Mouse (Mus musculus) neural tube, embryonic 15.5 days (tissue): ENCODE data around the gene Hoxd12. TPM values are rescaled to one million over a fixed set of nuclear protein-coding genes. Genes with fewer than 3 reads are reported as not detected.
A peak's percentile ranks its signal among the peaks of the same experiment; 100 is the strongest.

Experiments used
- ATAC-seq: fragments of 200-750 bp; cut with Nextera tagmentation; 2 replicates; pipeline ENCODE4 v1.8.0; 2017; ENCODE audit warnings: mild to moderate bottlenecking, moderate TSS enrichment, moderate library complexity; ENCODE audit not compliant: low FRiP score
- H3K27ac ChIP-seq: fragments of 300-500 bp; sonication (generic); replicated peaks from 2 replicates; pipeline ENCODE4 v1.5.1; 2015; ENCODE audit warnings: mild to moderate bottlenecking, inconsistent platforms
- H3K27me3 ChIP-seq: fragments of 300-500 bp; sonication (generic); replicated peaks from 2 replicates; pipeline ENCODE4 v1.6.1; 2015; ENCODE audit warnings: inconsistent platforms
- H3K36me3 ChIP-seq: fragments of 300-500 bp; sonication (generic); 2 replicates; pipeline ENCODE4 v1.6.1; 2015; ENCODE audit warnings: inconsistent platforms
- H3K4me1 ChIP-seq: fragments of 300-500 bp; sonication (generic); 2 replicates; pipeline ENCODE4 v1.6.1; 2015; ENCODE audit warnings: inconsistent platforms
- H3K4me2 ChIP-seq: fragments of 300-500 bp; sonication (generic); 2 replicates; pipeline ENCODE4 v1.6.1; 2015; ENCODE audit warnings: inconsistent platforms, mild to moderate bottlenecking, moderate library complexity
- H3K4me3 ChIP-seq: fragments of 300-500 bp; sonication (generic); replicated peaks from 2 replicates; pipeline ENCODE4 v1.5.1; 2015; ENCODE audit warnings: mild to moderate bottlenecking, inconsistent platforms
- H3K9ac ChIP-seq: fragments of 300-500 bp; sonication (generic); replicated peaks from 2 replicates; pipeline ENCODE4 v1.6.1; 2015; ENCODE audit warnings: mild to moderate bottlenecking, inconsistent platforms
- H3K9me3 ChIP-seq: fragments of 300-500 bp; sonication (generic); replicated peaks from 2 replicates; pipeline ENCODE4 v1.6.1; 2016; ENCODE audit warnings: inconsistent platforms
- WGBS: fragments of 180-500 bp; shearing (Covaris S2); methylation state at CpG from one replicate; pipeline ENCODE4 v1.1.7; 2015; ENCODE audit warnings: mixed read lengths; 5-methylcytosine and 5-hydroxymethylcytosine counted together
- polyA plus RNA-seq: library from polyadenylated mRNA; unstranded; fragments of >200 nt; fragmentation: Nextera tagmentation; extraction: Ambion mirVana; gene quantifications from 2 replicates; pipeline ENCODE4 v1.2.1, GENCODE M21; 2015

Gene Hoxd12
- polyA plus RNA-seq, 1 experiment from 2014 or later, result 0.38 TPM

- H3K27ac ChIP-seq, result no peak overlapping the region
- H3K27me3 ChIP-seq, result peaks cover 66% of the 10 kb centered on the region
- no peak overlapping the region for H3K4me2 ChIP-seq
- H3K9me3 ChIP-seq, result no peaks in the 10 kb centered on the region
- H3K4me3 ChIP-seq, result no peak overlapping the region
- 3% methylated on average over 4 of the region's 4 CpGs for WGBS
- H3K4me1 ChIP-seq, result peaks cover 14% of the 10 kb centered on the region
- ATAC-seq, result no peak
- H3K36me3 ChIP-seq, result no peaks in the 10 kb centered on the region
- H3K9ac ChIP-seq, result no peak overlapping the region
Observed at GRCm38 (mm10) chr2:74656632-74657021, 18.2 kb upstream of the Hoxd12 start.

GRCm38 (mm10) chr2:74657251-74658023 is 17.4 kb upstream of the Hoxd12 start:
- no peak for ATAC-seq
- 2% methylated on average over 62 of the region's 62 CpGs for WGBS
- Histone ChIP-seq H3K27ac (no peak overlapping the region), H3K9me3 (no peaks in the 10 kb centered on the region), H3K4me3 (0 out of 2 replicates have a peak overlapping the region, but pooled peaks have one; percentile 1), H3K27me3 (peaks cover 66% of the 10 kb centered on the region), H3K36me3 (no peaks in the 10 kb centered on the region), H3K4me2 (no peak overlapping the region), H3K4me1 (peaks cover 16% of the 10 kb centered on the region), H3K9ac (no peak overlapping the region)

- Histone ChIP-seq H3K4me1 (peaks cover 16% of the 10 kb centered on the region), H3K36me3 (no peaks in the 10 kb centered on the region), H3K4me2 (no peak overlapping the region), H3K9ac (no peak overlapping the region), H3K27ac (no peak overlapping the region), H3K27me3 (peaks cover 71% of the 10 kb centered on the region), H3K4me3 (peak overlapping the region; percentile 6; the same call in 1 of the 2 replicates), H3K9me3 (no peaks in the 10 kb centered on the region)
- no peak for ATAC-seq
- WGBS, result 1% methylated on average over 15 of the region's 15 CpGs
Observed at GRCm38 (mm10) chr2:74658024-74658666, 16.7 kb upstream of the Hoxd12 start.

GRCm38 (mm10) chr2:74658667-74659371 is 16.0 kb upstream of the Hoxd12 start:
- Histone ChIP-seq H3K9me3 (no peaks in the 10 kb centered on the region), H3K9ac (no peak overlapping the region), H3K36me3 (no peaks in the 10 kb centered on the region), H3K27ac (no peak overlapping the region), H3K27me3 (peaks cover 75% of the 10 kb centered on the region), H3K4me2 (no peak overlapping the region), H3K4me1 (peaks cover 16% of the 10 kb centered on the region), H3K4me3 (peak overlapping the region; percentile 6; the same call in 1 of the 2 replicates)
- ATAC-seq, result no peak
- under 1% methylated on average over 47 of the region's 47 CpGs for WGBS

GRCm38 (mm10) chr2:74659507-74660005 is 15.3 kb upstream of the Hoxd12 start, which contains the start of gene Evx2:
TSS of gene Evx2 (minus strand) at chr2:74659557.
- H3K9ac ChIP-seq, result no peak within 1 kb of the TSS
- H3K36me3 ChIP-seq, result no peaks in the 10 kb centered on the region
- no peak within 1 kb of the TSS for H3K4me2 ChIP-seq
- H3K9me3 ChIP-seq, result no peaks in the 10 kb centered on the region
- ATAC-seq, result no peak
- no peak within 1 kb of the TSS for H3K27ac ChIP-seq
- WGBS, result under 1% methylated on average over 28 of the region's 28 CpGs
- H3K27me3 ChIP-seq, result peaks cover 75% of the 10 kb centered on the region
- H3K4me1 ChIP-seq, result peaks cover 16% of the 10 kb centered on the region
- peak within 1 kb of the TSS; percentile 6; the same call in 1 of the 2 replicates for H3K4me3 ChIP-seq

- peaks cover 12% of the 10 kb centered on the region for H3K4me1 ChIP-seq
- H3K36me3 ChIP-seq, result no peaks in the 10 kb centered on the region
- peak overlapping the region; percentile 3; the same call in 1 of the 2 replicates for H3K4me3 ChIP-seq
- WGBS, result 2% methylated on average over 30 of the region's 30 CpGs
- no peak overlapping the region for H3K9ac ChIP-seq
- H3K9me3 ChIP-seq, result no peaks in the 10 kb centered on the region
- 0 out of 2 replicates have a peak overlapping the region, but pooled peaks have one; percentile 17 for H3K4me2 ChIP-seq
- H3K27ac ChIP-seq, result no peak overlapping the region
- ATAC-seq, result no peak
- H3K27me3 ChIP-seq, result peaks cover 74% of the 10 kb centered on the region
Observed at GRCm38 (mm10) chr2:74660421-74661375, 14.1 kb upstream of the Hoxd12 start.

GRCm38 (mm10) chr2:74661685-74662084 is 13.1 kb upstream of the Hoxd12 start:
- peaks cover 7% of the 10 kb centered on the region for H3K4me1 ChIP-seq
- H3K27ac ChIP-seq, result no peak overlapping the region
- no peaks in the 10 kb centered on the region for H3K36me3 ChIP-seq
- peak; percentile 47; the same call in 1 of the 2 replicates for ATAC-seq
- H3K9ac ChIP-seq, result no peak overlapping the region
- no peaks in the 10 kb centered on the region for H3K9me3 ChIP-seq
- peak overlapping the region; percentile 23; the same call in 1 of the 2 replicates for H3K4me3 ChIP-seq
- H3K4me2 ChIP-seq, result peak overlapping the region; percentile 50
- WGBS, result under 1% methylated on average over 14 of the region's 14 CpGs
- H3K27me3 ChIP-seq, result peaks cover 80% of the 10 kb centered on the region

GRCm38 (mm10) chr2:74663291-74663925 is 11.4 kb upstream of the Hoxd12 start:
- Histone ChIP-seq H3K27ac (no peak overlapping the region), H3K36me3 (no peaks in the 10 kb centered on the region), H3K4me1 (peaks cover 16% of the 10 kb centered on the region), H3K4me3 (no peak overlapping the region), H3K9me3 (no peaks in the 10 kb centered on the region), H3K4me2 (no peak overlapping the region), H3K27me3 (peaks cover 89% of the 10 kb centered on the region), H3K9ac (no peak overlapping the region)
- no peak for ATAC-seq
- WGBS, result 3% methylated on average over 18 of the region's 18 CpGs

- Histone ChIP-seq H3K4me3 (no peak overlapping the region), H3K4me1 (peaks cover 15% of the 10 kb centered on the region), H3K9ac (no peak overlapping the region), H3K27ac (no peak overlapping the region), H3K4me2 (no peak overlapping the region), H3K27me3 (peaks cover 92% of the 10 kb centered on the region), H3K36me3 (no peaks in the 10 kb centered on the region), H3K9me3 (no peaks in the 10 kb centered on the region)
- no peak for ATAC-seq
- WGBS, result 3% methylated on average over 7 of the region's 7 CpGs
Observed at GRCm38 (mm10) chr2:74666411-74666810, 8.4 kb upstream of the Hoxd12 start.

GRCm38 (mm10) chr2:74667191-74667841 is 7.5 kb upstream of the Hoxd12 start:
- Histone ChIP-seq H3K9me3 (no peaks in the 10 kb centered on the region), H3K27me3 (peaks cover 91% of the 10 kb centered on the region), H3K4me1 (peaks cover 11% of the 10 kb centered on the region), H3K36me3 (no peaks in the 10 kb centered on the region), H3K9ac (no peak overlapping the region), H3K27ac (no peak overlapping the region), H3K4me3 (no peak overlapping the region), H3K4me2 (peak overlapping the region; percentile 56; the same call in 1 of the 2 replicates)
- ATAC-seq, result no peak
- WGBS, result 1% methylated on average over 36 of the region's 36 CpGs
